Mouse (Mus musculus) MEL (cell line): ENCODE results near the gene Samd7. TPM values are rescaled to one million over a fixed set of nuclear protein-coding genes. Genes with fewer than 3 reads are reported as not detected.
A peak's percentile ranks its signal among the peaks of the same experiment; 100 is the strongest.

Experiments
- DNase-seq: peaks from one replicate; pipeline ENCODE4 v3.0.0; 2011; ENCODE audit warnings: low read depth, low spot score
- H3K27ac ChIP-seq: 2 replicates; pipeline ENCODE4 v1.5.1; 2012; ENCODE audit warnings: low read depth, mild to moderate bottlenecking, control low read depth, low read length, moderate library complexity; ENCODE audit not compliant: control insufficient read depth
- H3K27me3 ChIP-seq, 2 experiments: fragments of 150-350 bp in 1 of 2; sonication (generic) in 1 of 2; 2 replicates each; pipeline ENCODE4 v1.6.1; 2012; ENCODE audit warnings: low read length in 2 of 2, mild to moderate bottlenecking in 2 of 2, improper control_type of control experiment in 1 of 2, moderate library complexity in 1 of 2; ENCODE audit not compliant: insufficient read depth in 2 of 2, control insufficient read depth in 1 of 2
- H3K36me3 ChIP-seq, 2 experiments: 2 replicates each; pipeline ENCODE4 v1.6.1; 2012 to 2014; ENCODE audit warnings: low read length in 2 of 2, improper control_type of control experiment in 1 of 2, inconsistent platforms in 1 of 2, mild to moderate bottlenecking in 1 of 2; ENCODE audit not compliant: insufficient read depth in 2 of 2, control insufficient read depth in 1 of 2
- H3K4me1 ChIP-seq, 2 experiments: fragments of 150-350 bp in 1 of 2; sonication (generic) in 1 of 2; 2 replicates each; pipeline ENCODE4 v1.6.1; 2012; ENCODE audit warnings: low read length in 2 of 2, improper control_type of control experiment in 1 of 2, mild to moderate bottlenecking in 1 of 2; ENCODE audit not compliant: insufficient read depth in 2 of 2, control insufficient read depth in 1 of 2
- H3K4me3 ChIP-seq, 2 experiments: fragments of 150-350 bp in 1 of 2; sonication (generic) in 1 of 2; 2 replicates each; pipeline ENCODE4 v1.5.1; 2012; ENCODE audit warnings: low read depth in 2 of 2, low read length in 2 of 2, mild to moderate bottlenecking in 2 of 2, moderate library complexity in 2 of 2, control low read depth in 1 of 2, improper control_type of control experiment in 1 of 2; ENCODE audit not compliant: control insufficient read depth in 1 of 2, insufficient read depth in 1 of 2
- H3K79me2 ChIP-seq: 2 replicates; pipeline ENCODE4 v1.6.1; 2012; ENCODE audit warnings: mild to moderate bottlenecking, low read length, moderate library complexity; ENCODE audit not compliant: control insufficient read depth, poor library complexity, insufficient read depth
- H3K9ac ChIP-seq: 2 replicates; pipeline ENCODE4 v1.6.1; 2012; ENCODE audit warnings: low read depth, mild to moderate bottlenecking, control low read depth, low read length, moderate library complexity; ENCODE audit not compliant: control insufficient read depth, poor library complexity, severe bottlenecking
- H3K9me3 ChIP-seq: fragments of 150-350 bp; sonication (generic); replicated peaks from 2 replicates; pipeline ENCODE4 v1.6.1; 2012; ENCODE audit warnings: mild to moderate bottlenecking, low read length, improper control_type of control experiment, moderate library complexity; ENCODE audit not compliant: insufficient read depth
- ELF1 ChIP-seq: IDR thresholded peaks from 2 replicates; pipeline ENCODE4 v1.6.1; 2014; ENCODE audit warnings: low read depth, mild to moderate bottlenecking, inconsistent platforms, low read length, improper control_type of control experiment, moderate library complexity
- EP300 ChIP-seq, 2 experiments: IDR thresholded peaks; 2 replicates each; pipeline ENCODE4 v1.6.1; 2011; ENCODE audit warnings: improper control_type of control experiment in 2 of 2, low read length in 2 of 2, low read depth in 1 of 2, mild to moderate bottlenecking in 1 of 2
- ETS1 ChIP-seq: IDR thresholded peaks from 2 replicates; pipeline ENCODE4 v1.6.1; 2012; ENCODE audit warnings: low read depth, mild to moderate bottlenecking, inconsistent platforms, low read length, improper control_type of control experiment, moderate library complexity
- GABPA ChIP-seq: IDR thresholded peaks from 2 replicates; pipeline ENCODE4 v1.6.1; 2012; ENCODE audit warnings: low read depth, mild to moderate bottlenecking, inconsistent platforms, low read length, improper control_type of control experiment, moderate library complexity
- GATA1 ChIP-seq: IDR thresholded peaks from 2 replicates; pipeline ENCODE4 v1.6.1; 2011; ENCODE audit warnings: low read depth, low read length, improper control_type of control experiment
- HCFC1 ChIP-seq: IDR thresholded peaks from 2 replicates; pipeline ENCODE4 v1.6.1; 2012; ENCODE audit warnings: low read depth, mild to moderate bottlenecking, inconsistent platforms, low read length, improper control_type of control experiment, moderate library complexity
- JUND ChIP-seq: IDR thresholded peaks from 2 replicates; pipeline ENCODE4 v1.6.1; 2011; ENCODE audit warnings: low read depth, mild to moderate bottlenecking, improper control_type of control experiment, low read length
- KAT2A ChIP-seq: conservative IDR thresholded peaks from 2 replicates; pipeline ENCODE4 v1.6.1; 2012; ENCODE audit warnings: low read depth, low read length, improper control_type of control experiment, inconsistent platforms
- MAX ChIP-seq: IDR thresholded peaks from 2 replicates; pipeline ENCODE4 v1.6.1; 2011; ENCODE audit warnings: low read length, improper control_type of control experiment
- MYC ChIP-seq: IDR thresholded peaks from 2 replicates; pipeline ENCODE4 v1.6.1; 2011; ENCODE audit warnings: low read depth, mild to moderate bottlenecking, low read length, improper control_type of control experiment, moderate library complexity
- NRF1 ChIP-seq: IDR thresholded peaks from 2 replicates; pipeline ENCODE4 v1.6.1; 2014; ENCODE audit warnings: low read depth, mild to moderate bottlenecking, inconsistent platforms, low read length, improper control_type of control experiment, moderate library complexity; ENCODE audit not compliant: poor library complexity, insufficient read depth, severe bottlenecking
- POLR2A ChIP-seq, 2 experiments: IDR thresholded peaks; 2 replicates each; pipeline ENCODE4 v1.6.1; 2011 to 2012; ENCODE audit warnings: low read length in 2 of 2, mild to moderate bottlenecking in 2 of 2, control low read depth in 1 of 2, improper control_type of control experiment in 1 of 2, low read depth in 1 of 2, moderate library complexity in 1 of 2; ENCODE audit not compliant: control insufficient read depth in 1 of 2, insufficient read depth in 1 of 2, poor library complexity in 1 of 2
- SIN3A ChIP-seq: IDR thresholded peaks from 2 replicates; pipeline ENCODE4 v1.6.1; 2012; ENCODE audit warnings: low read length, improper control_type of control experiment, inconsistent platforms
- SMC3 ChIP-seq: IDR thresholded peaks from 2 replicates; pipeline ENCODE4 v1.6.1; 2011; ENCODE audit warnings: low read depth, low read length, improper control_type of control experiment
- TAL1 ChIP-seq: IDR thresholded peaks from 2 replicates; pipeline ENCODE4 v1.6.1; 2012; ENCODE audit warnings: mild to moderate bottlenecking, inconsistent platforms, low read length, moderate library complexity, mixed read lengths
- TCF12 ChIP-seq: IDR thresholded peaks from 2 replicates; pipeline ENCODE4 v1.6.1; 2014; ENCODE audit warnings: low read depth, mild to moderate bottlenecking, inconsistent platforms, low read length, improper control_type of control experiment, moderate library complexity
- UBTF ChIP-seq: IDR thresholded peaks from 2 replicates; pipeline ENCODE4 v1.6.1; 2012; ENCODE audit warnings: low read depth, mild to moderate bottlenecking, inconsistent platforms, low read length, improper control_type of control experiment, moderate library complexity, borderline replicate concordance; ENCODE audit not compliant: insufficient read depth
- USF1 ChIP-seq: IDR thresholded peaks from 2 replicates; pipeline ENCODE4 v1.6.1; 2014; ENCODE audit warnings: low read depth, mild to moderate bottlenecking, inconsistent platforms, low read length, improper control_type of control experiment, moderate library complexity
- polyA plus RNA-seq, 2 experiments: library from polyadenylated mRNA; stranded (reverse) in 1 of 2; unstranded in 1 of 2; fragments of >175 nt in 1 of 2; fragments of >200 nt in 1 of 2; gene quantifications; 2 replicates each; pipeline versions ENCODE4 v1.2.1 to v1.2.4; 2012; ENCODE audit warnings: low replicate concordance in 2 of 2, low read depth in 1 of 2; ENCODE audit not compliant: insufficient read length in 2 of 2, insufficient read depth in 1 of 2, missing spikeins in 1 of 2
- total RNA-seq: library from RNA; depleted of rRNA; stranded (reverse); fragments of 300-350 nt; gene quantifications from 2 replicates; pipeline ENCODE4 v1.2.3, GENCODE M21; 2012

Gene Samd7
- total and polyA plus RNA-seq, 3 experiments, result not detected

- H3K9ac ChIP-seq, result no peak overlapping the region
- no peaks in the 10 kb centered on the region for H3K36me3 ChIP-seq
- no peak overlapping the region for H3K4me3 ChIP-seq
- 0 out of 4 replicates have a peak, but pooled peaks cover 0 to 2% of the 10 kb centered on the region in 2 experiments for H3K4me1 ChIP-seq
- no peak overlapping the region for H3K27ac ChIP-seq
- DNase-seq, result no peak
- H3K27me3 ChIP-seq, result peaks cover 2 to 3% of the 10 kb centered on the region in 2 experiments; a peak in 3 of 4 replicates
- no peak for TF ChIP-seq USF1
- TF ChIP-seq NRF1, result no peak
- no peak for TF ChIP-seq JUND
- no peak for TF ChIP-seq TAL1
- no peak for TF ChIP-seq SMC3
- no peak for TF ChIP-seq KAT2A
- TF ChIP-seq HCFC1, result no peak
- TF ChIP-seq SIN3A, result no peak
- TF ChIP-seq GABPA, result no peak
- no peak for TF ChIP-seq ELF1
- no peak for TF ChIP-seq POLR2A (IDR thresholded peaks at IDR 0.05; ENCODE audit: control insufficient read depth in 1 of 2, insufficient read depth in 1 of 2, low read depth in 1 of 2, low read length in 2 of 2, poor library complexity in 1 of 2)
- no peak for TF ChIP-seq UBTF
- no peak for TF ChIP-seq MYC
- no peak for TF ChIP-seq ETS1
- TF ChIP-seq EP300 (IDR thresholded peaks at IDR 0.05; ENCODE audit: low read depth in 1 of 2, low read length in 2 of 2), result no peak
- TF ChIP-seq TCF12, result no peak
- no peak for TF ChIP-seq MAX
- no peaks in the 10 kb centered on the region for H3K79me2 ChIP-seq
- no peaks in the 10 kb centered on the region for H3K9me3 ChIP-seq
These were observed 31.9 kb downstream of the Samd7 start for GRCm38 (mm10) chr3:30777984-30778383.

- Histone ChIP-seq H3K4me3 (peak overlapping the region in 1 of 2 experiments; percentile 21; a peak in 1 of 4 replicates), H3K27ac (no peak overlapping the region), H3K4me1 (peaks cover 10 to 16% of the 10 kb centered on the region in 2 experiments), H3K36me3 (peaks cover 0 to 18% of the 10 kb centered on the region in 2 experiments; a peak in 2 of 4 replicates), H3K9me3 (no peaks in the 10 kb centered on the region), H3K9ac (no peak overlapping the region), H3K27me3 (no peaks in the 10 kb centered on the region), H3K79me2 (peaks cover 7% of the 10 kb centered on the region)
- peak; percentile 54 for DNase-seq
- TF ChIP-seq EP300 (IDR thresholded peaks at IDR 0.05; ENCODE audit: low read depth in 1 of 2, low read length in 2 of 2) (peak; percentile 62 to 65; a peak in 3 of 4 replicates), SIN3A (peak; percentile 59), GATA1 (peak; percentile 34), KAT2A (no peak), ETS1 (peak; percentile 90)
These were observed 42.4 kb downstream of the Samd7 start for GRCm38 (mm10) chr3:30788531-30788930.
